Mouse (Mus musculus) left cerebral cortex, adult 2 months (tissue): ENCODE data around the gene Nxpe3. TPM values are rescaled to one million over a fixed set of nuclear protein-coding genes. Genes with fewer than 3 reads are reported as not detected.

ENCODE experiments used
- DNase-seq, 2 experiments: peaks; one replicate each; pipeline ENCODE4 v3.0.0; 2021 to 2022; ENCODE audit warnings: low spot score in 2 of 2, mixed read lengths in 1 of 2; ENCODE audit errors: extremely low spot score in 1 of 2
- H3K27ac ChIP-seq: fragments of 200-600 bp; 2 replicates; pipeline ENCODE4 v1.8.1; 2022
- H3K4me3 ChIP-seq: fragments of 200-600 bp; 2 replicates; pipeline ENCODE4 v1.8.1; 2022
- CTCF ChIP-seq: fragments of 200-600 bp; IDR thresholded peaks from 2 replicates; pipeline ENCODE4 v1.8.1; 2022; ENCODE audit warnings: antibody characterized with exemption, mild to moderate bottlenecking, moderate library complexity
- intact Hi-C: fragments of 180-260 bp; cut with DNase I; formaldehyde crosslinking; loops from one replicate; pipeline ENCODE4 v1.15.1; 2025
- total RNA-seq, 2 experiments: library from RNA; stranded (reverse); gene quantifications; 2 replicates each; pipeline ENCODE4 v1.2.3; 2021

Nxpe3 gene
- total RNA-seq, 2 experiments from 2014 or later, result 9.4 to 10.9 TPM

DNA sequence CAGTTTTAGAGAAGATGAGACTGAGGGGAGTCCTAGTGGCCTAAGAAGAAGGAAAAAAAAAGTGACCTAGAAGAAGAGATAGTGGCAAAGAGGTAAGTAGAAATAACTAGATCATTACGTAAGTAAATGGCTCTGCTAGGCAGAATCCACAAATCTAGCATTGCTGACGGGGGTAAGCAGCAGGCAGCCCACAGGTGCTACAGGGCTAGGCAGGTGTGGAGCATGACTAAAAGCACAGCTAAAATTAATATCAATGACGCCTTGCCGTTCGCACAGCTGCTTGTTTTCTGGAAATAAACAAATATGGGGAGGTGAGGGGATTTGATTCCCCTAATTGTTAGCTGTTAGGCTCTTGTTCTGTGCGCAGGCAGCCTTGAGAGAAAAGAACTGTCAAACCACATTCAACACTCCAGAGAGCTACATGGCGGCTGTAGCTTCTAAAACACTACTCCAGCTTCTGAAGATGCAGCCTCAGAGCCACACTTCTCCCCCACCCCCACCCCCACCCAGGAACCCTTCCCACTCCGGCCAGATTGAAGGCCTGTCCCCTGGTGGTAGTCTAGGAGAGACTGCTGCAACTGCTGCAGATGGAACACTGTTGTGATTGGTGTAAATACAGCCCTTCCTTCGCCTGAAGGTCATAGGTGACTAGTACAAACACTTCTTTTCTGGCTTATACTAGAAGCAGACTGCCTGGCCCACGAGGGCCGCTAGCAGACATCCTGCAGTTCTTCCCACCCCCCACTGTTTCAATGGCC lies 71.5 kb downstream of the Nxpe3 start:
- H3K27ac ChIP-seq, result no peak overlapping the region
- no peak overlapping the region for H3K4me3 ChIP-seq
- no peak; the same call in 1 of the 2 replicates for TF ChIP-seq CTCF
- intact Hi-C loops, result loop anchor here (2.0 kb wide), 1 partner anchor 15 kb away; the partner anchor contains the start of gene Nfkbiz
- DNase-seq, result no peak

GRCm38 (mm10) chr16:55822741-55823397 lies 72.2 kb downstream of the Nxpe3 start:
- peak overlapping the region; percentile 100 for H3K4me3 ChIP-seq
- intact Hi-C loops, result loop anchor here (2.0 kb wide), 1 partner anchor 16 kb away; the partner anchor contains the start of gene Nfkbiz
- H3K27ac ChIP-seq, result no peak overlapping the region
- no peak for TF ChIP-seq CTCF
- no peak for DNase-seq

DNA sequence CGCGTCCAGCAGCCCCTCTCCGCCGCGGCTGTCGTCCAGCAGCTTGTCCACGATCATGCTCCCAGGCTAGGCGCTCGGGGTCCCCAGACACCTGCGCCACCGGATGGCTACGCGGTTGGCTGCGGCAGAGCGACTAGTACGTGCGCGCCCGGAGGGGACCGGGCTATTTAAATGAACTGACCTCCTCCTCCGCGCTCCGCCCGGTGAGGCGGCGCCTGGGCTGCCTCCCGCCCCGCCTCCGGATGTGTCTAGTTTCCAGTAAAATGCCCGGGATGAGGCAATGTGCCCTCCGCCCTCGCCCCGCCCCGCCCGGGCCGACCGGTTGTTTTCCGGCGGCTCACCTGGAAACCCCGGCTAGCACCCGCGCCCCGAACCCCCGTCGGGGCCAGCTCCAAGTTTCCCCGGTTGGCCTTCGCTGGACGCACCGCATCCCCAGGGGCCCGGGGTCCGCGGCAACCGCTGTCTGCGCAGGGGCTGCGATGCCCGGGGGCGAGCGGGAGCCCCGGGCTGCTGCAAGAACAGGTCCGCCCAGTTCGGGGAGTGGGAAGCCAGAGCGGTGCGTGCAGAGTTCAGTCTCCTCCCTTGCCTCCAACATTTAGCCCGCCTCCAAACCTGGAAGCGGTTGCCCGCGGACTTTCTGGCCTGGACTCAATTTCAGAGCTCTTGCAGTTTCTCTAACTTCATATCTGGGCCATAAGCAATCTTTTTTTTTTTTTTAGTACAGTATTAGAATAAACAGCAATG lies 72.9 kb downstream of the Nxpe3 start:
- peak; percentile 72 to 84 for DNase-seq
- H3K27ac ChIP-seq, result peak overlapping the region; percentile 91
- peak overlapping the region; percentile 100 for H3K4me3 ChIP-seq
- intact Hi-C loops, result loop anchor here (2.0 kb wide), 1 partner anchor 17 kb away; the partner anchor contains the start of gene Nfkbiz
- TF ChIP-seq CTCF, result no peak

DNA sequence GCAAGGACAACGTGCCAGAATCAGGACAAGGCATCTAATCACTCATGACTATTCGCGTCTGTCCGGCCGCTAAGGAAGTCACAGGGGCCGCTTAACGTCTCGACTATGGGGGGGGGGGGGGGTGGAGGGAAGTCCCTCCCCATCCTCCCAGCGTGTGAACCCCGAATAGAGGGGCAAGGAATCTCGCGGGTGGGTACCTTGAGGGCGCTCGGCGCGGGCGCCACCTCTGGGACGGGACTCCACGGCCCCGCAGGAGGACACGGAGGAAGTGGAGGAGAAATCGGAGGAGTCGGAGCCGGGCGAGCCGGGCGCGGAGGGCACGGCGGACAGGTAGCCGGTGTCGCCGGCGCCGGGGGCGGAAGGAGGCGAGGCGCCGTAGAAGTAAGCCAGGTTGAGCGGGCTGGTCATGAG lies 73.5 kb downstream of the Nxpe3 start:
- peak; percentile 44 to 50 for DNase-seq
- Histone ChIP-seq H3K4me3 (peak overlapping the region; percentile 100), H3K27ac (peak overlapping the region; percentile 91)
- TF ChIP-seq CTCF, result no peak
- intact Hi-C loops, result no loop called here

DNA sequence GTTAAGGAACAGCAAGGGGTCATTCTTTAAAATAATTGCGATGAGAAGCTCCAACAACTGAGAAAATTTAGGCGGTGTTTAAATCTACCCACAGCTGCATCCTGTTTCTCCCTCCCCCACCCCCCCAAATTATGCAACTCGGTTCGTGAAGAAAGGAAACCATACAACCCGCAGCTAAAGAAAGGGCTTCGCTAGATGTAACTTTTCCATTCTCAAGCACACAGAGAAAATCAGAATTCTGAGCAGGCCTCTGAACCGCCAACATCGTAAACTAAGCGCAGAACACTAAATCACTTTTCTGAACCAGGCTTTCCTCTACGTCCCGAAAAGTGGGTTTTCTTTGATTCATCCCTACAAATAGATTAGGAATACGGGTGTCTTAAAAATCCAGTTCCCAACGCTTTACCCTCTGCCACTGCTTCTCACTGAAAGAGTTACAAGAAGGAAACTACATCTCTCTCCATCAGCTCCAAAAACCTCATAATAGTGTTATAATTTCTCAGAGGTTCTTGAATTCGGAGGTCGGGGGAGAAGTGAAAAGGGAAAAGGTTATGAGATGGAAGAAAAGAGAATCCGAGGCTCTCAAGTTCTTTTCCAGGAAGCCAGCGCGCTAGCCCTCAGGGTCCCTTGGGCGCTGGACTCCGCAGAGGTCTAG lies 74.0 kb downstream of the Nxpe3 start:
- H3K4me3 ChIP-seq, result peak overlapping the region; percentile 100
- no peak for DNase-seq
- peak overlapping the region; percentile 91 for H3K27ac ChIP-seq
- intact Hi-C loops, result no loop called here
- TF ChIP-seq CTCF, result no peak

- no peak for TF ChIP-seq CTCF
- intact Hi-C loops, result no loop called here
- DNase-seq, result no peak
- Histone ChIP-seq H3K4me3 (peak overlapping the region; percentile 100), H3K27ac (peak overlapping the region; percentile 48; the same call in 1 of the 2 replicates)
These were observed 74.7 kb downstream of the Nxpe3 start for GRCm38 (mm10) chr16:55820161-55820915.

GRCm38 (mm10) chr16:55819186-55819861 lies 75.8 kb downstream of the Nxpe3 start:
- Histone ChIP-seq H3K4me3 (no peak overlapping the region; the same call in none of the 2 replicates), H3K27ac (no peak overlapping the region)
- DNase-seq, result no peak
- no peak for TF ChIP-seq CTCF
- intact Hi-C loops, result no loop called here

DNA sequence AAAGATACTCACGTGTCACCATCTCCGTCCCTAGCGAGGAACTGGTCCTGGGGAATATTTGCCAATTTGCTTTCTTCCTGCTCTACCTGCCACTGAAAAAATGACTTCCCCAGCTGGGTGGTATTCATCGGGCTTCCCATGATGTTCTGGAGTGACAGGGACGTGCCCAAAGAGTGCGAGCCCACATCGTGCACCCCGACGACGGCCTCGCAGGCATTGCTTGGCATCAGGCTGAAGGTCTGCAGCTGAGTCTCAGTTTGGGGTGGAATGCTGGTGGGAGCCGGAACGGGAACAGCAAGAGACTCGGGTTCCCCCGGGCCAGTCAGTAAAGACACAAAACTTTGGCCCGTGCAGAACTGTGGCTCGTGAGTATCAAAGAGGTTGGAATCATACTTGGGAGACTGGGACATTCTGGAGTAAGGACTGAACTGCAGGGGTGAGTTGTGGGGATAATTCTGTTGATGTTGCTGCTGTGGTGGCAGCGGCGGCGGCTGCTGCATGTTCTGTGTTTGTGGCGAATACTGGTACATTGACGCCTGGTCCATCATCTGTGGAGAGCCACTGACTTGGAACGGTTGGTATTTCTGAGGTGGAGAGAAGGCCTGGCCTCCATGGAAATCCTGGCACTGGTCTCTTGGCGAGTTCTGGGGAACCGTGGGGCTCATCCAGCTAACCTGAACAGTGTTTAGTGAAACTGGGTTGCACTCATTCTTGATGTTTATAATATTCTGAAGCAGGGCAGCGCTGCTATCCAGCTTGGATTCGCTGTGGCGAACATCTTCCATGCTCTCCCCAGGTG lies 77.2 kb downstream of the Nxpe3 start:
- no peak for TF ChIP-seq CTCF
- DNase-seq, result no peak
- Histone ChIP-seq H3K27ac (no peak overlapping the region), H3K4me3 (no peak overlapping the region)
- intact Hi-C loops, result no loop called here

DNA sequence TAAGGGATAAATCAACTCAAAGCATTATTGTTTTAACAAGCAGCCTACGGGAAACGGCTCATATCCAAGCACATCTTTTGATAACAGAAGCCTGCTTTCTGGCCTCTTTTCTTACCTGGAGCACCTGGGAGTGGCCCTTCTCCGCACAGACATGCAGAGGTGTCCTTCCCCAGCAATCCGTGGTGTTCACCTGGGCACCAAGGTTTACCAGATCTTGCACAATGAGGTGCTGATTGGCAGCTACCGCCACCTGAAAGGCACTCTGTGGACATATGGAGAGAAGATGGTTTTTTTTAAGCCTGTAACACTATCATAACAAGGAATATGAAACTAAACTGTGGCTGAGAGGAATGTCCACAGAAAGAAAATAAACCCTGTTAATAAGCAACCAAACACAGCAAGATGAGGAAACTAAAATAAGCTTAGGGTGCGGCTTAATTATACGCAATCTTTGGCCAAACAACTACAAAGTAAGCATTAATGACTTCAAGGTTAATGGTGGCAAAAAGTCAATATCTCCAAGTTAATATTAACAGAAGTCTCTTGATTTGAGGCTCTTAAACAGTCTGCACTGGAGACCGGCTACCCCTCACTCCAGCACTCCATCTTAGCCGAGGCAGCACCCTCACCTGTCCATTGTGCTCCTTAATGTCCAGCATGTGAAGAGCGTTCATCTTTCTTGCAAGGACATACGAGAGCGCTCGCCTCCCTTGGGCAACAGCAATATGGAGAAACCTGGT lies 78.7 kb downstream of the Nxpe3 start:
- Histone ChIP-seq H3K27ac (no peak overlapping the region), H3K4me3 (no peak overlapping the region)
- no peak for TF ChIP-seq CTCF
- DNase-seq, result no peak
- intact Hi-C loops, result no loop called here
